Mouse (Mus musculus) neural tube, embryonic 11.5 days (tissue): ENCODE results near the gene Paxx. TPM values are rescaled to one million over a fixed set of nuclear protein-coding genes. Genes with fewer than 3 reads are reported as not detected.

ENCODE experiments used
- microRNA-seq: library from miRNA; unstranded; fragments of <30 nt; microRNA quantifications from one replicate; pipeline ENCODE4, GENCODE M21; 2016
- polyA plus RNA-seq: library from polyadenylated mRNA; unstranded; fragments of >200 nt; fragmentation: Nextera tagmentation; extraction: Ambion mirVana; gene quantifications from 2 replicates; pipeline ENCODE4 v1.2.1, GENCODE M21; 2014

Gene Paxx
- polyA plus RNA-seq, 1 experiment from 2014 or later, result 26.3 TPM

Small RNA genes lying within 50 kb of the gene (microRNA-seq; reads per million reads assigned to microRNA genes)
- not detected for gene Mir3087

Other genes with a start within 250 kb of the Paxx start
- 94.8 and 99.8 TPM in 2 replicates for gene Nelfb, start 249.6 kb downstream of the Paxx start, polyA plus RNA-seq
- gene Stpg3, start 246.5 kb downstream of the Paxx start, polyA plus RNA-seq, result not detected in 2 replicates
- gene Fam166a, start 242.3 kb downstream of the Paxx start, polyA plus RNA-seq, result not detected in 2 replicates
- 515 and 528 TPM in 2 replicates for gene Tubb4b, start 236.4 kb downstream of the Paxx start, polyA plus RNA-seq
- not detected in 2 replicates for gene Slc34a3, start 226.7 kb downstream of the Paxx start, polyA plus RNA-seq
- gene Rnf224, start 224.3 kb downstream of the Paxx start, polyA plus RNA-seq, result not detected in 2 replicates
- 29.9 and 34.0 TPM in 2 replicates for gene Rnf208, start 218.8 kb downstream of the Paxx start, polyA plus RNA-seq
- not detected in 2 replicates for gene Cysrt1, start 218.6 kb downstream of the Paxx start, polyA plus RNA-seq
- gene AL732309.1, start 214.2 kb downstream of the Paxx start, polyA plus RNA-seq, result 5.1 and 6.6 TPM in 2 replicates
- gene Tmem203, start 205.7 kb downstream of the Paxx start, polyA plus RNA-seq, result 11.4 and 13.0 TPM in 2 replicates
- gene Tprn, start 198.5 kb downstream of the Paxx start, polyA plus RNA-seq, result 4.0 and 5.3 TPM in 2 replicates
- gene Ssna1, start 188.7 kb downstream of the Paxx start, polyA plus RNA-seq, result 217 and 227 TPM in 2 replicates
- 120 and 128 TPM in 2 replicates for gene Anapc2, start 188.6 kb downstream of the Paxx start, polyA plus RNA-seq
- not detected in 2 replicates for gene Tmem210, start 172.9 kb downstream of the Paxx start, polyA plus RNA-seq
- not detected in 2 replicates for gene Lrrc26, start 171.2 kb downstream of the Paxx start, polyA plus RNA-seq
- 2.5 and 3.7 TPM in 2 replicates for gene Grin1, start 141.9 kb downstream of the Paxx start, polyA plus RNA-seq
- gene Man1b1, start 128.8 kb downstream of the Paxx start, polyA plus RNA-seq, result 65.8 and 87.4 TPM in 2 replicates
- 16.2 and 20.6 TPM in 2 replicates for gene Dpp7, start 104.7 kb downstream of the Paxx start, polyA plus RNA-seq
- 5.1 and 7.0 TPM in 2 replicates for gene Uap1l1, start 95.4 kb downstream of the Paxx start, polyA plus RNA-seq
- 49.2 and 53.7 TPM in 2 replicates for gene Sapcd2, start 88.8 kb downstream of the Paxx start, polyA plus RNA-seq
- gene Entpd2, start 65.2 kb downstream of the Paxx start, polyA plus RNA-seq, result 0.12 TPM in 1 of 2 replicates, not detected in the other
- 133 TPM in 2 replicates for gene Npdc1, start 61.7 kb downstream of the Paxx start, polyA plus RNA-seq
- gene Fut7, start 37.8 kb downstream of the Paxx start, polyA plus RNA-seq, result 0.11 TPM in 1 of 2 replicates, not detected in the other
- 5.0 and 5.6 TPM in 2 replicates for gene Abca2, start 32.4 kb downstream of the Paxx start, polyA plus RNA-seq
- 0.72 and 0.89 TPM in 2 replicates for gene Clic3, start 4.3 kb downstream of the Paxx start, polyA plus RNA-seq
- 0.43 TPM in 1 of 2 replicates, not detected in the other for gene Ptgds, start 9.0 kb upstream of the Paxx start, polyA plus RNA-seq
- gene Lcn12, start 32.8 kb upstream of the Paxx start, polyA plus RNA-seq, result not detected in 2 replicates
- gene Fbxw5, start 39.7 kb upstream of the Paxx start, polyA plus RNA-seq, result 82.4 and 88.3 TPM in 2 replicates
- gene C8g, start 40.6 kb upstream of the Paxx start, polyA plus RNA-seq, result 4.4 and 5.1 TPM in 2 replicates
- gene Traf2, start 85.8 kb upstream of the Paxx start, polyA plus RNA-seq, result 29.5 and 34.7 TPM in 2 replicates
- gene Edf1, start 96.8 kb upstream of the Paxx start, polyA plus RNA-seq, result 340 and 345 TPM in 2 replicates
- 1.5 and 4.4 TPM in 2 replicates for gene Mamdc4, start 113.8 kb upstream of the Paxx start, polyA plus RNA-seq
- 161 and 167 TPM in 2 replicates for gene Phpt1, start 114.1 kb upstream of the Paxx start, polyA plus RNA-seq
- 0.19 and 0.46 TPM in 2 replicates for gene Ajm1, start 120.7 kb upstream of the Paxx start, polyA plus RNA-seq
- gene Rabl6, start 147.4 kb upstream of the Paxx start, polyA plus RNA-seq, result 62.3 and 64.4 TPM in 2 replicates
- 0.20 and 0.30 TPM in 2 replicates for gene Ccdc183, start 156.6 kb upstream of the Paxx start, polyA plus RNA-seq
- 18.0 and 20.5 TPM in 2 replicates for gene Tmem141, start 160.9 kb upstream of the Paxx start, polyA plus RNA-seq
- gene Fcna, start 166.9 kb upstream of the Paxx start, polyA plus RNA-seq, result 0.96 and 1.5 TPM in 2 replicates
- gene Lcn8, start 192.0 kb upstream of the Paxx start, polyA plus RNA-seq, result not detected in 2 replicates
- not detected in 2 replicates for gene Lcn5, start 196.9 kb upstream of the Paxx start, polyA plus RNA-seq
- gene Lcn6, start 215.7 kb upstream of the Paxx start, polyA plus RNA-seq, result not detected in 2 replicates
- not detected in 2 replicates for gene Lcn10, start 221.6 kb upstream of the Paxx start, polyA plus RNA-seq
- not detected in 2 replicates for gene Obp2a, start 238.9 kb upstream of the Paxx start, polyA plus RNA-seq
- gene Bmyc, start 245.6 kb upstream of the Paxx start, polyA plus RNA-seq, result 64.5 and 68.2 TPM in 2 replicates